16 mouse cellular contexts compared by ENCODE assay signal in genomic region chr12:86107645-86108044, GRCm38 (mm10). TPM values are rescaled to one million over a fixed set of nuclear protein-coding genes. Genes with fewer than 3 reads are reported as not detected.
"Had no signal": no experiment of that assay in that cellular context is flagged by ENCODE, and none has a peak within 500 bp of the region (broad histone marks: within the 10 kb centered on the region; RNA-seq: fewer than 3 reads in every experiment).

No protein-coding gene starts in this region.

- H3K9me3 ChIP-seq: kidney, embryonic 15.5 days; limb, embryonic 12.5 days; neural tube, embryonic 13.5 days had no signal

- H3K27ac ChIP-seq: kidney, embryonic 15.5 days; limb, embryonic 12.5 days; liver, embryonic 14.5 days; neural tube, embryonic 13.5 days had no signal

- H3K27me3 ChIP-seq: kidney, embryonic 15.5 days; limb, embryonic 12.5 days; neural tube, embryonic 13.5 days had no signal

- H3K4me2 ChIP-seq: kidney, embryonic 15.5 days; limb, embryonic 12.5 days; neural tube, embryonic 13.5 days had no signal

- DNase-seq: kidney, adult 2 months; kidney, postnatal 14 days; lung, adult 18-20 months; lung, postnatal 36 days; midbrain, embryonic 14.5 days; retina, postnatal 1 day; right cerebral cortex, postnatal 4 days; spleen, adult 18-20 months; thymus, adult 18-20 months; thymus, postnatal 14 days had no signal

- H3K4me3 ChIP-seq: kidney, embryonic 15.5 days; limb, embryonic 12.5 days; neural tube, embryonic 13.5 days had no signal

- H3K9ac ChIP-seq: kidney, embryonic 15.5 days; limb, embryonic 12.5 days; liver, embryonic 14.5 days; neural tube, embryonic 13.5 days had no signal

RNA-seq across cellular contexts. Expression of gene Ift43, which starts 25.3 kb away (rescaled TPM):
- total RNA-seq: monocyte, adult 5-6 weeks had no signal

RNA-seq across cellular contexts. Expression of gene Tgfb3, which starts 28.8 kb away (rescaled TPM):
- total RNA-seq: megakaryocyte progenitor cell, adult 5-6 weeks had no signal
